Mouse (Mus musculus) C2C12 (cell line): ENCODE measurements at regions not wholly inside any gene's neighbourhood (a gene's known extent, or its start where the extent isn't known, plus 50 kb on each side); places are given as distances from the start of the nearest gene placed in this dataset.

Experiments
- CTCF ChIP-seq: IDR thresholded peaks from one replicate; pipeline ENCODE4 v1.5.1; 2011; ENCODE audit not compliant: control insufficient read depth, insufficient read depth, insufficient read length
- MAX ChIP-seq: IDR thresholded peaks from one replicate; pipeline ENCODE4 v1.6.1; 2011; ENCODE audit warnings: mild to moderate bottlenecking, control low read depth
- MYOG ChIP-seq: IDR thresholded peaks from one replicate; pipeline ENCODE4 v1.6.1; 2011; ENCODE audit not compliant: control insufficient read depth, insufficient read length; ENCODE audit errors: extremely low read depth

- TF ChIP-seq CTCF (no peak), MYOG (no peak), MAX (no peak)
These were observed 77.6 kb downstream of the Elovl4 start for GRCm38 (mm10) chr9:83728428-83728827.
